8 mouse cellular contexts compared by ENCODE assay signal in genomic region chr16:30068041-30069020, GRCm38 (mm10). TPM values are rescaled to one million over a fixed set of nuclear protein-coding genes. Genes with fewer than 3 reads are reported as not detected.
DNase-seq lines count a peak whose midpoint lies in the region; ATAC-seq lines count a peak whose summit lies in the region.

No protein-coding gene starts in this region.

- H3K4me3 ChIP-seq in forebrain, embryonic 16.5 days (replicated peaks; ENCODE audit: low read length) = peak overlapping the region; percentile 25
- peak overlapping the region; percentile 24 for H3K4me3 ChIP-seq in intestine, embryonic 15.5 days (replicated peaks)

- H3K36me3 ChIP-seq in forebrain, embryonic 16.5 days (ENCODE audit: control insufficient read depth, insufficient read depth) = no peaks in the 10 kb centered on the region
- H3K36me3 ChIP-seq in intestine, embryonic 15.5 days = no peaks in the 10 kb centered on the region

- H3K4me2 ChIP-seq in forebrain, embryonic 16.5 days (ENCODE audit: low read length) = peak overlapping the region; percentile 42
- peak overlapping the region; percentile 62 for H3K4me2 ChIP-seq in intestine, embryonic 15.5 days (replicated peaks)

- no peak for ATAC-seq in forebrain, embryonic 16.5 days
- no peak for ATAC-seq in intestine, embryonic 15.5 days

- no peaks in the 10 kb centered on the region for H3K9me3 ChIP-seq in forebrain, embryonic 16.5 days (ENCODE audit: control insufficient read depth, low read length)
- no peaks in the 10 kb centered on the region for H3K9me3 ChIP-seq in intestine, embryonic 15.5 days

- H3K4me1 ChIP-seq in forebrain, embryonic 16.5 days (replicated peaks; ENCODE audit: control insufficient read depth, insufficient read depth, low read length) = peaks cover 47% of the 10 kb centered on the region
- peaks cover 23% of the 10 kb centered on the region for H3K4me1 ChIP-seq in intestine, embryonic 15.5 days (replicated peaks)

- peaks cover 9% of the 10 kb centered on the region for H3K27me3 ChIP-seq in forebrain, embryonic 16.5 days (replicated peaks; ENCODE audit: control insufficient read depth, insufficient read depth, low read length)
- no peaks in the 10 kb centered on the region for H3K27me3 ChIP-seq in intestine, embryonic 15.5 days (replicated peaks)

- 0 out of 2 replicates have a peak overlapping the region, but pooled peaks have one; percentile 1 for H3K9ac ChIP-seq in forebrain, embryonic 16.5 days (replicated peaks; ENCODE audit: low read depth, low read length)
- H3K9ac ChIP-seq in intestine, embryonic 15.5 days = peak overlapping the region; percentile 44

- 2% methylated on average over 36 of the region's 36 CpGs for WGBS in forebrain, embryonic 16.5 days
- WGBS in intestine, embryonic 15.5 days = 3% methylated on average over 36 of the region's 36 CpGs

- H3K27ac ChIP-seq in forebrain, embryonic 16.5 days (ENCODE audit: low read length) = no peak overlapping the region
- peak overlapping the region; percentile 72 for H3K27ac ChIP-seq in intestine, embryonic 15.5 days

- peak; percentile 10 to 18 for DNase-seq in left cerebral cortex, adult 18-20 months (ENCODE audit: low spot score in 2 of 2)
- no peak for DNase-seq in left cerebral cortex, adult 8-10 months (ENCODE audit: low spot score in 2 of 2)
- peak; percentile 66 for DNase-seq in adrenal gland, adult 2 months
- DNase-seq in lung, postnatal 36 days = peak; percentile 37
- peak; percentile 50 for DNase-seq in urinary bladder, postnatal 14 days (ENCODE audit: low spot score)
- no peak for DNase-seq in layer of hippocampus, postnatal 10 days (ENCODE audit: low spot score in 2 of 2)

RNA-seq across cellular contexts. Expression of gene Hes1, which starts 4.1 kb away (rescaled TPM):
- total RNA-seq in left cerebral cortex, adult 18-20 months (2021) = 10 to 100 TPM; 21.1 to 26.0 TPM
- total RNA-seq in left cerebral cortex, adult 8-10 months (2022) = 10 to 100 TPM; 18.0 to 23.5 (median 18.5) TPM
- 10 to 100 TPM; 13.3 to 40.9 TPM for total RNA-seq in adrenal gland, adult 2 months (2021)
- polyA plus RNA-seq in adrenal gland, adult 2 months (2012; rRNA removed) = 199 and 336 TPM in 2 replicates
- 9.6 and 14.5 TPM in 2 replicates for polyA plus RNA-seq in forebrain, embryonic 16.5 days (2015; fragmentation: Nextera tagmentation; extraction: Ambion mirVana)
- polyA plus RNA-seq in intestine, embryonic 15.5 days (2015; fragmentation: Nextera tagmentation; extraction: Ambion mirVana) = 55.7 and 67.4 TPM in 2 replicates
- total RNA-seq in layer of hippocampus, postnatal 10 days (2021) = 10 to 100 TPM; 14.5 to 19.2 TPM

Comparison
In these comparisons a context has a peak if more than half of its experiments do, and no peak if none do; other contexts are left out.
1. DNase-seq: peak in left cerebral cortex, adult 18-20 months (2 of 2), adrenal gland, adult 2 months (single experiment), lung, postnatal 36 days (single experiment) and urinary bladder, postnatal 14 days (single experiment); none in left cerebral cortex, adult 8-10 months (0 of 2) and layer of hippocampus, postnatal 10 days (0 of 2).